Comparison of ENCODE assay signal across 8 mouse cellular contexts in the genomic region with DNA sequence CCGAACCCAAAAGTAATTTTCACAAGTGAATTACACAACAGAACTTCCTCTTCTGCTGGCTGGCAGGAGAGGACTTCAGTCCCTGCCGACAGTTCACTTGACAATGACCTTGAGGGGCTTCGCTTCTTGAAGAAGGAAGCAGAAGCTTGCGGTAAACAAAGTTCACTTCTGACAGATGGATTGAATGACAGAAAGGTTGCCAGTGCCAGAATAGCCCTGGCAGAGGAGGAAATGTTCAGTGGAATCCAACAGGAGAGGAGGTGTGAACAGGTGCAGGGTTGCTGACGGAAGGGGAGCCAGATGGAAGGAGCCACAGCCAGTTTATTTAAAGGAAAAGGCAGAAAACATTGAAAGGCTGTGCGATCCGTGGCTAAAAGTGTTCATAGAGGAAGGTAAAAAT.
DNase-seq lines count a peak whose midpoint lies in the region; ATAC-seq and TF ChIP-seq lines count a peak whose summit lies in the region.

No protein-coding gene starts in this region.

- no peak overlapping the region for H3K9ac ChIP-seq in liver, postnatal 0 days (replicated peaks)
- no peak overlapping the region for H3K9ac ChIP-seq in liver, embryonic 11.5 days (ENCODE audit: low read depth, low read length)

- 0 out of 2 replicates have a peak overlapping the region, but pooled peaks have one; percentile 11 for H3K4me2 ChIP-seq in liver, postnatal 0 days (ENCODE audit: low read depth, low read length)
- H3K4me2 ChIP-seq in liver, embryonic 11.5 days = no peak overlapping the region

- H3K4me1 ChIP-seq in liver, postnatal 0 days (ENCODE audit: insufficient read depth) = no peaks in the 10 kb centered on the region
- no peaks in the 10 kb centered on the region for H3K4me1 ChIP-seq in liver, embryonic 11.5 days (replicated peaks; ENCODE audit: control insufficient read depth, insufficient read depth, low read length)

- WGBS in liver, postnatal 0 days (ENCODE audit: insufficient replicate concordance) = 30% methylated on average over 7 of the region's 7 CpGs
- 51% methylated on average over 7 of the region's 7 CpGs for WGBS in liver, embryonic 11.5 days

- no peaks in the 10 kb centered on the region for H3K36me3 ChIP-seq in liver, postnatal 0 days (replicated peaks; ENCODE audit: insufficient read depth, low read length)
- no peaks in the 10 kb centered on the region for H3K36me3 ChIP-seq in liver, embryonic 11.5 days (ENCODE audit: control insufficient read depth, insufficient read depth, low read length)

- DNase-seq in liver, postnatal 0 days = no peak
- DNase-seq in liver, embryonic 11.5 days (ENCODE audit: low spot score) = no peak
- DNase-seq in cerebellum, adult 9-11 months = peak; percentile 95
- DNase-seq in layer of hippocampus, adult 11-12 months (ENCODE audit: low spot score) = peak; percentile 82
- peak; percentile 83 for DNase-seq in right cerebral cortex, postnatal 25 days
- no peak for DNase-seq in urinary bladder, postnatal 36 days (ENCODE audit: low spot score in 2 of 2)
- DNase-seq in heart, postnatal 25 days (ENCODE audit: low spot score) = no peak
- no peak for DNase-seq in T-cell, adult 2 months (ENCODE audit: low spot score)

- no peaks in the 10 kb centered on the region for H3K27me3 ChIP-seq in liver, postnatal 0 days (ENCODE audit: insufficient read depth, low read length)
- no peaks in the 10 kb centered on the region for H3K27me3 ChIP-seq in liver, embryonic 11.5 days (replicated peaks; ENCODE audit: control insufficient read depth, insufficient read depth, low read length)

- H3K4me3 ChIP-seq in liver, postnatal 0 days (ENCODE audit: low read depth, low read length) = no peak overlapping the region
- H3K4me3 ChIP-seq in liver, embryonic 11.5 days (ENCODE audit: low read depth, low read length) = no peak overlapping the region

- intact Hi-C loops in heart, postnatal 25 days (cut with DNase I) = no loop called here

- no peak for TF ChIP-seq CTCF in liver, postnatal 0 days (IDR thresholded peaks at IDR 0.05; ENCODE audit: low read depth)

- no peak overlapping the region for H3K27ac ChIP-seq in liver, postnatal 0 days (ENCODE audit: low read depth)
- H3K27ac ChIP-seq in liver, embryonic 11.5 days (ENCODE audit: low read depth, low read length) = no peak overlapping the region

- TF ChIP-seq EP300 in liver, postnatal 0 days (IDR thresholded peaks at IDR 0.05; ENCODE audit: low read depth) = no peak

- no peak for ATAC-seq in liver, postnatal 0 days
- no peak for ATAC-seq in liver, embryonic 11.5 days (replicated peaks; ENCODE audit: low FRiP score)

- H3K9me3 ChIP-seq in liver, postnatal 0 days (ENCODE audit: low read length) = no peaks in the 10 kb centered on the region
- H3K9me3 ChIP-seq in liver, embryonic 11.5 days (ENCODE audit: control insufficient read depth, low read length) = no peaks in the 10 kb centered on the region

Comparison
In these comparisons a context has a peak if more than half of its experiments do, and no peak if none do; other contexts are left out.
1. DNase-seq: peak in cerebellum, adult 9-11 months (single experiment), layer of hippocampus, adult 11-12 months (single experiment) and right cerebral cortex, postnatal 25 days (single experiment); none in liver, postnatal 0 days (single experiment), liver, embryonic 11.5 days (single experiment), urinary bladder, postnatal 36 days (0 of 2), heart, postnatal 25 days (single experiment) and T-cell, adult 2 months (single experiment).